Comparison of ENCODE assay signal across 9 mouse cellular contexts in genomic region chr17:29356882-29357281, GRCm38 (mm10). TPM values are rescaled to one million over a fixed set of nuclear protein-coding genes. Genes with fewer than 3 reads are reported as not detected.
A peak's percentile ranks its signal among the peaks of the same experiment; 100 is the strongest.
DNase-seq lines count a peak whose midpoint lies in the region; ATAC-seq and TF ChIP-seq lines count a peak whose summit lies in the region.
"Had no signal": no experiment of that assay in that cellular context is flagged by ENCODE, and none has a peak within 500 bp of the region (broad histone marks: within the 10 kb centered on the region; RNA-seq: fewer than 3 reads in every experiment).

No protein-coding gene starts in this region.

- DNase-seq in left cerebral cortex, adult 2 months (ENCODE audit: extremely low spot score in 1 of 2, low spot score in 2 of 2) = no peak
- no peak for DNase-seq in left cerebral cortex, adult 11 months (ENCODE audit: low spot score)
- no peak for DNase-seq in forebrain, embryonic 11.5 days (ENCODE audit: low spot score)
- no peak for DNase-seq in limb, embryonic 11.5 days (ENCODE audit: low spot score)
- no peak for DNase-seq in frontal cortex, postnatal 14 days (ENCODE audit: low spot score in 2 of 2)
- no peak for DNase-seq in frontal cortex, postnatal 36 days (ENCODE audit: low spot score in 2 of 2)
- DNase-seq in gastrocnemius, postnatal 10 days = no peak

- peaks cover 21% of the 10 kb centered on the region for H3K4me1 ChIP-seq in forebrain, embryonic 11.5 days (replicated peaks; ENCODE audit: control insufficient read depth, insufficient read depth, low read length)
- H3K4me1 ChIP-seq in limb, embryonic 11.5 days (ENCODE audit: control insufficient read depth, insufficient read depth, low read length) = peaks cover 17% of the 10 kb centered on the region
- peaks cover 32% of the 10 kb centered on the region for H3K4me1 ChIP-seq in neural tube, embryonic 15.5 days

- intact Hi-C loops in left cerebral cortex, adult 2 months (cut with DNase I) = no loop called here

- 10% methylated on average over 9 of the region's 9 CpGs for WGBS in forebrain, embryonic 11.5 days
- 24% methylated on average over 9 of the region's 9 CpGs for WGBS in limb, embryonic 11.5 days
- 4% methylated on average over 9 of the region's 9 CpGs for WGBS in neural tube, embryonic 15.5 days

- H3K36me3 ChIP-seq in forebrain, embryonic 11.5 days (ENCODE audit: control insufficient read depth, insufficient read depth, low read length) = no peaks in the 10 kb centered on the region
- H3K36me3 ChIP-seq in limb, embryonic 11.5 days (ENCODE audit: control insufficient read depth, insufficient read depth, low read length) = no peaks in the 10 kb centered on the region
- H3K36me3 ChIP-seq in neural tube, embryonic 15.5 days = no peaks in the 10 kb centered on the region

- H3K9ac ChIP-seq in forebrain, embryonic 11.5 days (ENCODE audit: low read length) = peak overlapping the region; percentile 66
- 0 out of 2 replicates have a peak overlapping the region, but pooled peaks have one; percentile 22 for H3K9ac ChIP-seq in limb, embryonic 11.5 days (ENCODE audit: low read length)
- peak overlapping the region; percentile 53 for H3K9ac ChIP-seq in neural tube, embryonic 15.5 days (replicated peaks)

- 0 out of 2 replicates have a peak overlapping the region, but pooled peaks have one; percentile 17 for H3K4me3 ChIP-seq in left cerebral cortex, adult 2 months
- H3K4me3 ChIP-seq in forebrain, embryonic 11.5 days (ENCODE audit: low read depth, low read length) = peak overlapping the region; percentile 26
- H3K4me3 ChIP-seq in limb, embryonic 11.5 days (ENCODE audit: low read depth, low read length) = peak overlapping the region; percentile 22
- peak overlapping the region; percentile 37 for H3K4me3 ChIP-seq in neural tube, embryonic 15.5 days (replicated peaks)

- peak; percentile 49 for ATAC-seq in forebrain, embryonic 11.5 days (replicated peaks; ENCODE audit: low FRiP score)
- ATAC-seq in limb, embryonic 11.5 days (ENCODE audit: insufficient number of reproducible peaks, low FRiP score, low TSS enrichment, low read depth) = peak; percentile 32; the same call in 1 of the 2 replicates
- ATAC-seq in neural tube, embryonic 15.5 days (ENCODE audit: low FRiP score) = peak; percentile 50
- ATAC-seq: Patski had no signal

- peak overlapping the region; percentile 81; the same call in 1 of the 2 replicates for H3K27ac ChIP-seq in left cerebral cortex, adult 2 months
- H3K27ac ChIP-seq in forebrain, embryonic 11.5 days (ENCODE audit: low read depth, low read length) = peak overlapping the region; percentile 99
- H3K27ac ChIP-seq in limb, embryonic 11.5 days (replicated peaks; ENCODE audit: low read depth, low read length) = 0 out of 2 replicates have a peak overlapping the region, but pooled peaks have one; percentile 36
- H3K27ac ChIP-seq in neural tube, embryonic 15.5 days (replicated peaks) = peak overlapping the region; percentile 96

- H3K4me2 ChIP-seq in forebrain, embryonic 11.5 days (ENCODE audit: low read depth, low read length, severe bottlenecking) = peak overlapping the region; percentile 51
- peak overlapping the region; percentile 52 for H3K4me2 ChIP-seq in limb, embryonic 11.5 days (ENCODE audit: low read depth, severe bottlenecking)
- H3K4me2 ChIP-seq in neural tube, embryonic 15.5 days = peak overlapping the region; percentile 72

- no peaks in the 10 kb centered on the region for H3K9me3 ChIP-seq in forebrain, embryonic 11.5 days (ENCODE audit: control insufficient read depth, low read length)
- no peaks in the 10 kb centered on the region for H3K9me3 ChIP-seq in limb, embryonic 11.5 days (ENCODE audit: control insufficient read depth, low read length)
- H3K9me3 ChIP-seq in neural tube, embryonic 15.5 days (replicated peaks) = no peaks in the 10 kb centered on the region

- no peak for TF ChIP-seq CTCF in left cerebral cortex, adult 2 months (IDR thresholded peaks at IDR 0.05)

- H3K27me3 ChIP-seq in forebrain, embryonic 11.5 days (ENCODE audit: control insufficient read depth, insufficient read depth, low read length) = no peaks in the 10 kb centered on the region
- no peaks in the 10 kb centered on the region for H3K27me3 ChIP-seq in limb, embryonic 11.5 days (ENCODE audit: control insufficient read depth, insufficient read depth, low read length)
- no peaks in the 10 kb centered on the region for H3K27me3 ChIP-seq in neural tube, embryonic 15.5 days (replicated peaks)
- H3K27me3 ChIP-seq: Patski had no signal

RNA-seq across cellular contexts. Expression of gene Fgd2, which starts 3.8 kb away (rescaled TPM):
- total RNA-seq in left cerebral cortex, adult 2 months (2021) = 1 to 10 TPM; 5.4 to 7.4 TPM
- polyA plus RNA-seq in forebrain, embryonic 11.5 days (2014; fragmentation: Nextera tagmentation; extraction: Ambion mirVana) = 2.4 TPM in 2 replicates
- polyA plus RNA-seq in limb, embryonic 11.5 days (2014; fragmentation: Nextera tagmentation; extraction: Ambion mirVana) = 3.2 and 4.2 TPM in 2 replicates
- 3.7 and 9.8 TPM in 2 replicates for polyA plus RNA-seq in neural tube, embryonic 15.5 days (2015; fragmentation: Nextera tagmentation; extraction: Ambion mirVana)
- 1 to 10 TPM; 3.5 to 3.9 TPM for total RNA-seq in gastrocnemius, postnatal 10 days (2021)

RNA-seq across cellular contexts. Expression of gene Mtch1, which starts 9.1 kb away (rescaled TPM):
- 100 to 1,000 TPM; 537 to 552 TPM for total RNA-seq in left cerebral cortex, adult 2 months (2021)
- polyA plus RNA-seq in forebrain, embryonic 11.5 days (2014; fragmentation: Nextera tagmentation; extraction: Ambion mirVana) = 332 and 420 TPM in 2 replicates
- 318 and 321 TPM in 2 replicates for polyA plus RNA-seq in limb, embryonic 11.5 days (2014; fragmentation: Nextera tagmentation; extraction: Ambion mirVana)
- polyA plus RNA-seq in neural tube, embryonic 15.5 days (2015; fragmentation: Nextera tagmentation; extraction: Ambion mirVana) = 453 and 482 TPM in 2 replicates
- 100 to 1,000 TPM; 197 to 221 TPM for total RNA-seq in gastrocnemius, postnatal 10 days (2021)

RNA-seq across cellular contexts. Expression of gene Pi16, which starts 39.4 kb away (rescaled TPM):
- total RNA-seq in left cerebral cortex, adult 2 months (2021) = 1 to 10 TPM; 1.2 to 1.4 TPM
- polyA plus RNA-seq in forebrain, embryonic 11.5 days (2014; fragmentation: Nextera tagmentation; extraction: Ambion mirVana) = 0.59 and 0.72 TPM in 2 replicates
- 0.19 and 0.21 TPM in 2 replicates for polyA plus RNA-seq in limb, embryonic 11.5 days (2014; fragmentation: Nextera tagmentation; extraction: Ambion mirVana)
- polyA plus RNA-seq in neural tube, embryonic 15.5 days (2015; fragmentation: Nextera tagmentation; extraction: Ambion mirVana) = 2.8 TPM in 2 replicates
- 10 to 100 TPM; 38.8 to 45.1 TPM for total RNA-seq in gastrocnemius, postnatal 10 days (2021)
- polyA plus RNA-seq: Patski had no signal

Comparison
In these comparisons a context has a peak if more than half of its experiments do, and no peak if none do; other contexts are left out.
1. H3K27ac ChIP-seq: peak in every context shown above with its lines; median percentile 99 in forebrain, embryonic 11.5 days; 96 in neural tube, embryonic 15.5 days; 81 in left cerebral cortex, adult 2 months; 36 in limb, embryonic 11.5 days.